Comparison of ENCODE assay signal across 24 mouse cellular contexts in genomic region chr1:100251964-100252363, GRCm38 (mm10).
"Had no signal": no experiment of that assay in that cellular context is flagged by ENCODE, and none has a peak within 500 bp of the region (broad histone marks: within the 10 kb centered on the region; RNA-seq: fewer than 3 reads in every experiment).

No protein-coding gene starts in this region.

- H3K4me3 ChIP-seq: heart, embryonic 13.5 days; heart, embryonic 15.5 days; hindbrain, embryonic 13.5 days; hindbrain, embryonic 15.5 days; kidney, embryonic 15.5 days; limb, embryonic 13.5 days; limb, embryonic 15.5 days; liver, embryonic 12.5 days had no signal

- H3K4me1 ChIP-seq: heart, embryonic 13.5 days; heart, embryonic 15.5 days; hindbrain, embryonic 13.5 days; hindbrain, embryonic 15.5 days; kidney, embryonic 15.5 days; limb, embryonic 13.5 days; limb, embryonic 15.5 days; liver, embryonic 12.5 days had no signal

- ATAC-seq: hindbrain, postnatal 0 days; intestine, embryonic 16.5 days; liver, embryonic 12.5 days had no signal

- H3K27me3 ChIP-seq: heart, embryonic 13.5 days; heart, embryonic 15.5 days; hindbrain, embryonic 13.5 days; hindbrain, embryonic 15.5 days; kidney, embryonic 15.5 days; limb, embryonic 13.5 days; limb, embryonic 15.5 days; liver, embryonic 12.5 days had no signal

- H3K36me3 ChIP-seq: heart, embryonic 13.5 days; heart, embryonic 15.5 days; hindbrain, embryonic 13.5 days; hindbrain, embryonic 15.5 days; kidney, embryonic 15.5 days; limb, embryonic 13.5 days; limb, embryonic 15.5 days; liver, embryonic 12.5 days had no signal

- H3K27ac ChIP-seq: heart, embryonic 13.5 days; heart, embryonic 15.5 days; hindbrain, embryonic 13.5 days; hindbrain, embryonic 15.5 days; hindbrain, postnatal 0 days; kidney, embryonic 15.5 days; kidney, postnatal 0 days; limb, embryonic 13.5 days; limb, embryonic 15.5 days; liver, embryonic 12.5 days; liver, embryonic 14.5 days had no signal

- DNase-seq: gastrocnemius, postnatal 14 days; gastrocnemius, postnatal 36 days; heart, adult 18-20 months; heart, postnatal 36 days; kidney, adult 11 months; kidney, adult 2 months; kidney, adult 9 months; kidney, postnatal 14 days; kidney, postnatal 36 days; layer of hippocampus, adult 9-11 months; layer of hippocampus, postnatal 36 days; left cerebral cortex, postnatal 4 days had no signal
